Mouse (Mus musculus) ES-E14 (cell line): ENCODE measurements around the gene Plekhh2.

Source experiments
- CHD2 ChIP-seq: IDR thresholded peaks from 2 replicates; pipeline ENCODE4 v1.6.1; 2014; ENCODE audit warnings: mild to moderate bottlenecking, low read depth, low read length, inconsistent platforms
- MAFK ChIP-seq: IDR thresholded peaks from 2 replicates; pipeline ENCODE4 v1.6.1; 2014; ENCODE audit warnings: mild to moderate bottlenecking, low read depth, low read length, inconsistent platforms; ENCODE audit not compliant: insufficient read depth
- ZC3H11A ChIP-seq: IDR thresholded peaks from 2 replicates; pipeline ENCODE4 v1.6.1; 2012; ENCODE audit warnings: low read depth, mild to moderate bottlenecking, inconsistent platforms, low read length, borderline replicate concordance
- ZNF384 ChIP-seq: IDR thresholded peaks from 2 replicates; pipeline ENCODE4 v1.6.1; 2012; ENCODE audit warnings: low read depth, low read length, inconsistent platforms

GRCm38 (mm10) chr17:84550902-84551877 lies 39.5 kb downstream of the Plekhh2 start:
- no peak for TF ChIP-seq ZC3H11A
- TF ChIP-seq MAFK: no peak
- TF ChIP-seq ZNF384: no peak
- TF ChIP-seq CHD2: no peak
